In genomic region chr4:148808839-148809238, GRCm38 (mm10) we compare ENCODE assay signal across 23 mouse cellular contexts. TPM values are rescaled to one million over a fixed set of nuclear protein-coding genes. Genes with fewer than 3 reads are reported as not detected.
DNase-seq lines count a peak whose midpoint lies in the region; ATAC-seq and TF ChIP-seq lines count a peak whose summit lies in the region.
"Had no signal": no experiment of that assay in that cellular context is flagged by ENCODE, and none has a peak within 500 bp of the region (broad histone marks: within the 10 kb centered on the region; RNA-seq: fewer than 3 reads in every experiment).

No protein-coding gene starts in this region.

- ATAC-seq in heart, embryonic 15.5 days (replicated peaks; ENCODE audit: insufficient number of reproducible peaks, insufficient read depth, low FRiP score, low read depth), result no peak
- no peak for ATAC-seq in hindbrain, embryonic 15.5 days (ENCODE audit: low FRiP score, low read depth)
- ATAC-seq in forebrain, embryonic 16.5 days, result no peak
- ATAC-seq: forebrain, postnatal 0 days; intestine, embryonic 15.5 days had no signal

- H3K27me3 ChIP-seq in heart, embryonic 15.5 days, result peaks cover 43% of the 10 kb centered on the region
- H3K27me3 ChIP-seq in hindbrain, embryonic 15.5 days, result peaks cover 59% of the 10 kb centered on the region
- peaks cover 100% of the 10 kb centered on the region for H3K27me3 ChIP-seq in hindbrain, embryonic 10.5 days (ENCODE audit: insufficient read depth, poor library complexity, severe bottlenecking)
- H3K27me3 ChIP-seq in forebrain, embryonic 16.5 days (replicated peaks; ENCODE audit: control insufficient read depth, insufficient read depth, low read length), result peaks cover 64% of the 10 kb centered on the region

- H3K9me3 ChIP-seq in heart, embryonic 15.5 days (replicated peaks), result no peaks in the 10 kb centered on the region
- no peaks in the 10 kb centered on the region for H3K9me3 ChIP-seq in hindbrain, embryonic 15.5 days
- no peaks in the 10 kb centered on the region for H3K9me3 ChIP-seq in hindbrain, embryonic 10.5 days
- H3K9me3 ChIP-seq in forebrain, embryonic 16.5 days (ENCODE audit: control insufficient read depth, low read length), result no peaks in the 10 kb centered on the region
- H3K9me3 ChIP-seq: embryonic facial prominence, embryonic 13.5 days; forebrain, embryonic 12.5 days; heart, embryonic 12.5 days; hindbrain, embryonic 12.5 days; intestine, embryonic 15.5 days had no signal

- no peak overlapping the region for H3K27ac ChIP-seq in heart, embryonic 15.5 days
- no peak overlapping the region for H3K27ac ChIP-seq in hindbrain, embryonic 15.5 days (replicated peaks)
- H3K27ac ChIP-seq in hindbrain, embryonic 10.5 days, result no peak overlapping the region
- H3K27ac ChIP-seq in forebrain, embryonic 16.5 days (ENCODE audit: low read length), result no peak overlapping the region
- H3K27ac ChIP-seq: embryonic facial prominence, embryonic 13.5 days; forebrain, embryonic 12.5 days; heart, adult 2 months; hindbrain, embryonic 12.5 days; intestine, embryonic 15.5 days had no signal

- no peak overlapping the region for H3K4me3 ChIP-seq in heart, embryonic 15.5 days
- H3K4me3 ChIP-seq in hindbrain, embryonic 15.5 days, result no peak overlapping the region
- no peak overlapping the region for H3K4me3 ChIP-seq in hindbrain, embryonic 10.5 days
- H3K4me3 ChIP-seq in forebrain, embryonic 16.5 days (replicated peaks; ENCODE audit: low read length), result no peak overlapping the region
- H3K4me3 ChIP-seq: embryonic facial prominence, embryonic 13.5 days; forebrain, embryonic 12.5 days; heart, adult 2 months; heart, embryonic 12.5 days; hindbrain, embryonic 12.5 days; intestine, embryonic 15.5 days had no signal

- no peak for TF ChIP-seq CTCF in brain, embryonic 14.5 days (IDR thresholded peaks at IDR 0.05; ENCODE audit: borderline replicate concordance, extremely low read depth, insufficient read depth, insufficient read length)

- no peaks in the 10 kb centered on the region for H3K36me3 ChIP-seq in heart, embryonic 15.5 days
- no peaks in the 10 kb centered on the region for H3K36me3 ChIP-seq in hindbrain, embryonic 15.5 days
- H3K36me3 ChIP-seq in hindbrain, embryonic 10.5 days, result no peaks in the 10 kb centered on the region
- no peaks in the 10 kb centered on the region for H3K36me3 ChIP-seq in forebrain, embryonic 16.5 days (ENCODE audit: control insufficient read depth, insufficient read depth)
- H3K36me3 ChIP-seq: embryonic facial prominence, embryonic 13.5 days; forebrain, embryonic 12.5 days; heart, embryonic 12.5 days; hindbrain, embryonic 12.5 days; intestine, embryonic 15.5 days had no signal

- peaks cover 83% of the 10 kb centered on the region for H3K4me1 ChIP-seq in heart, embryonic 15.5 days (replicated peaks)
- peaks cover 77% of the 10 kb centered on the region for H3K4me1 ChIP-seq in hindbrain, embryonic 15.5 days (replicated peaks)
- peaks cover 95% of the 10 kb centered on the region for H3K4me1 ChIP-seq in hindbrain, embryonic 10.5 days (replicated peaks)
- peaks cover 54% of the 10 kb centered on the region for H3K4me1 ChIP-seq in forebrain, embryonic 16.5 days (replicated peaks; ENCODE audit: control insufficient read depth, insufficient read depth, low read length)

- 0 out of 2 replicates have a peak overlapping the region, but pooled peaks have one; percentile 10 for H3K4me2 ChIP-seq in heart, embryonic 15.5 days
- H3K4me2 ChIP-seq in hindbrain, embryonic 15.5 days, result peak overlapping the region; percentile 17; the same call in 1 of the 2 replicates
- no peak overlapping the region for H3K4me2 ChIP-seq in forebrain, embryonic 16.5 days (ENCODE audit: low read length)
- H3K4me2 ChIP-seq: embryonic facial prominence, embryonic 13.5 days; forebrain, embryonic 12.5 days; hindbrain, embryonic 12.5 days; intestine, embryonic 15.5 days had no signal

- H3K9ac ChIP-seq in heart, embryonic 15.5 days, result 0 out of 2 replicates have a peak overlapping the region, but pooled peaks have one; percentile 26
- no peak overlapping the region for H3K9ac ChIP-seq in hindbrain, embryonic 15.5 days
- no peak overlapping the region for H3K9ac ChIP-seq in forebrain, embryonic 16.5 days (replicated peaks; ENCODE audit: low read depth, low read length)
- H3K9ac ChIP-seq: embryonic facial prominence, embryonic 13.5 days; forebrain, embryonic 12.5 days; forebrain, postnatal 0 days; hindbrain, embryonic 12.5 days; intestine, embryonic 15.5 days had no signal

- WGBS in heart, embryonic 15.5 days, result 47% methylated on average over 2 of the region's 2 CpGs
- WGBS in hindbrain, embryonic 15.5 days, result 18% methylated on average over 2 of the region's 2 CpGs
- 31% methylated on average over 2 of the region's 2 CpGs for WGBS in hindbrain, embryonic 10.5 days
- 15% methylated on average over 2 of the region's 2 CpGs for WGBS in forebrain, embryonic 16.5 days

- no peak for TF ChIP-seq POLR2A in brain, embryonic 14.5 days (IDR thresholded peaks at IDR 0.05; ENCODE audit: borderline replicate concordance, extremely low read depth, insufficient read depth, insufficient read length, poor library complexity, severe bottlenecking)

- DNase-seq in heart, adult 9 months (ENCODE audit: low spot score in 2 of 2), result no peak
- DNase-seq in hindbrain, embryonic 10.5 days (ENCODE audit: low spot score), result no peak
- DNase-seq in brain, embryonic 14.5 days (ENCODE audit: low read depth), result peak; percentile 39
- DNase-seq in retina, embryonic 14.5 days (ENCODE audit: low spot score), result peak; percentile 55
- no peak for DNase-seq in ovary, postnatal 36 days (ENCODE audit: low spot score)
- DNase-seq: adrenal gland, adult 8-10 months; adrenal gland, postnatal 36 days; cerebellum, adult 11-12 months; cerebellum, adult 9-11 months; cerebellum, postnatal 36 days; forebrain, postnatal 0 days; gastrocnemius, postnatal 10 days; heart, adult 2 months; heart, postnatal 14 days; kidney, adult 18-20 months had no signal

RNA-seq across cellular contexts. Expression of gene Casz1, which starts 4.6 kb away (rescaled TPM):
- 20.7 and 22.6 TPM in 2 replicates for polyA plus RNA-seq in heart, embryonic 15.5 days (2015; fragmentation: Nextera tagmentation; extraction: Ambion mirVana)
- polyA plus RNA-seq in hindbrain, embryonic 15.5 days (2015; fragmentation: Nextera tagmentation; extraction: Ambion mirVana), result 4.6 and 6.7 TPM in 2 replicates
- polyA plus RNA-seq in hindbrain, embryonic 10.5 days (2016; fragmentation: Nextera tagmentation; extraction: Ambion mirVana), result 13.8 and 14.4 TPM in 2 replicates
- 2.9 and 6.9 TPM in 2 replicates for polyA plus RNA-seq in brain, embryonic 14.5 days (2012; rRNA removed)
- polyA plus RNA-seq in forebrain, embryonic 16.5 days (2015; fragmentation: Nextera tagmentation; extraction: Ambion mirVana), result 0.98 and 1.0 TPM in 2 replicates

Comparison
In these comparisons a context has a peak if more than half of its experiments do, and no peak if none do; other contexts are left out.
1. DNase-seq: peak in brain, embryonic 14.5 days (single experiment) and retina, embryonic 14.5 days (single experiment); none in heart, adult 9 months (0 of 2), hindbrain, embryonic 10.5 days (single experiment) and ovary, postnatal 36 days (single experiment).